Mouse (Mus musculus) megakaryocyte, adult 5-6 weeks (primary cell): Measurements from ENCODE around the gene Kir3dl1. TPM values are rescaled to one million over a fixed set of nuclear protein-coding genes. Genes with fewer than 3 reads are reported as not detected.
"Not testable (repeated sequence)": the region's sequence is repeated elsewhere in the genome, so short reads cannot be mapped to it uniquely, and the experiment has no call there.

Source experiments
- ATAC-seq: 2 replicates; pipeline ENCODE4 v1.8.0; 2016; ENCODE audit warnings: mild to moderate bottlenecking, inconsistent platforms; ENCODE audit not compliant: poor library complexity, severe bottlenecking
- total RNA-seq, 2 experiments: library from RNA; stranded (forward) in 1 of 2; stranded (reverse) in 1 of 2; fragments of 153-499, 151-499 nt in 1 of 2; fragments of 221-1000, 200-1000 nt in 1 of 2; gene quantifications; 2 replicates each; pipeline versions ENCODE4 v1.2.3 to v1.2.4; 2015 to 2017

Kir3dl1 gene
- total RNA-seq (2015) (not detected in 2 replicates), total RNA-seq (2017) (not detected in 2 replicates)

- not testable (repeated sequence) for ATAC-seq
These were observed at the start of gene Kir3dl1 for GRCm38 (mm10) chrX:136517699-136518098. Gene Kir3dl1, plus strand, starts transcription at chrX:136517999.

- not testable (repeated sequence) for ATAC-seq
These were observed 26.2 kb downstream of the Kir3dl1 start, which contains the start of gene Kir3dl2 for GRCm38 (mm10) chrX:136543956-136544355. Gene Kir3dl2, minus strand, starts transcription at chrX:136544056.

GRCm38 (mm10) chrX:136569094-136569493 lies 51.3 kb downstream of the Kir3dl1 start:
- ATAC-seq: not testable (repeated sequence)

Other genes with a start within 250 kb of the Kir3dl1 start
- gene Bex3, start 247.7 kb upstream of the Kir3dl1 start, total RNA-seq (2015): 55.7 and 64.5 TPM in 2 replicates
- gene Bex3, start 247.7 kb upstream of the Kir3dl1 start, total RNA-seq (2017): 38.5 and 38.8 TPM in 2 replicates
- not detected in 2 replicates for gene Kir3dl2, start 26.1 kb downstream of the Kir3dl1 start, total RNA-seq (2015)
- gene Kir3dl2, start 26.1 kb downstream of the Kir3dl1 start, total RNA-seq (2017): not detected in 2 replicates
- not detected in 2 replicates for gene Tceal3, start 72.8 kb downstream of the Kir3dl1 start, total RNA-seq (2015)
- 0.22 TPM in 1 of 2 replicates, not detected in the other for gene Tceal3, start 72.8 kb downstream of the Kir3dl1 start, total RNA-seq (2017)
- 0.16 TPM in 1 of 2 replicates, not detected in the other for gene Tceal1, start 190.0 kb downstream of the Kir3dl1 start, total RNA-seq (2015)
- gene Tceal1, start 190.0 kb downstream of the Kir3dl1 start, total RNA-seq (2017): 0.11 TPM in 1 of 2 replicates, not detected in the other
- 95.1 and 96.8 TPM in 2 replicates for gene Morf4l2, start 225.7 kb downstream of the Kir3dl1 start, total RNA-seq (2015)
- gene Morf4l2, start 225.7 kb downstream of the Kir3dl1 start, total RNA-seq (2017): 258 and 278 TPM in 2 replicates